Mouse (Mus musculus) kidney, embryonic 15.5 days (tissue): Measurements from ENCODE around the gene Nol9. TPM values are rescaled to one million over a fixed set of nuclear protein-coding genes. Genes with fewer than 3 reads are reported as not detected.

Source experiments
- ATAC-seq: fragments of 200-750 bp; cut with Nextera tagmentation; replicated peaks from 2 replicates; pipeline ENCODE4 v1.8.0; 2017; ENCODE audit warnings: moderate TSS enrichment; ENCODE audit not compliant: low FRiP score
- H3K27ac ChIP-seq: fragments of 300-500 bp; sonication (generic); 2 replicates; pipeline ENCODE4 v1.5.1; 2015; ENCODE audit warnings: mild to moderate bottlenecking, inconsistent platforms
- H3K27me3 ChIP-seq: fragments of 300-500 bp; sonication (generic); 2 replicates; pipeline ENCODE4 v1.6.1; 2015; ENCODE audit warnings: inconsistent platforms
- H3K36me3 ChIP-seq: fragments of 300-500 bp; sonication (generic); 2 replicates; pipeline ENCODE4 v1.6.1; 2015; ENCODE audit warnings: inconsistent platforms
- H3K4me1 ChIP-seq: fragments of 300-500 bp; sonication (generic); 2 replicates; pipeline ENCODE4 v1.6.1; 2015; ENCODE audit warnings: inconsistent platforms
- H3K4me2 ChIP-seq: fragments of 300-500 bp; sonication (generic); 2 replicates; pipeline ENCODE4 v1.6.1; 2015; ENCODE audit warnings: moderate library complexity, mild to moderate bottlenecking, inconsistent platforms
- H3K4me3 ChIP-seq: fragments of 300-500 bp; sonication (generic); replicated peaks from 2 replicates; pipeline ENCODE4 v1.5.1; 2015; ENCODE audit warnings: mild to moderate bottlenecking, inconsistent platforms
- H3K9ac ChIP-seq: fragments of 300-500 bp; sonication (generic); 2 replicates; pipeline ENCODE4 v1.6.1; 2015; ENCODE audit warnings: mild to moderate bottlenecking, inconsistent platforms
- H3K9me3 ChIP-seq: fragments of 300-500 bp; sonication (generic); replicated peaks from 2 replicates; pipeline ENCODE4 v1.6.1; 2016; ENCODE audit warnings: inconsistent platforms
- WGBS: fragments of 180-500 bp; shearing (Covaris S2); methylation state at CpG from one replicate; pipeline ENCODE4 v1.1.7; 2015; ENCODE audit warnings: mixed read lengths; 5-methylcytosine and 5-hydroxymethylcytosine counted together
- polyA plus RNA-seq: library from polyadenylated mRNA; unstranded; fragments of >200 nt; fragmentation: Nextera tagmentation; extraction: Ambion mirVana; gene quantifications from 2 replicates; pipeline ENCODE4 v1.2.1, GENCODE M21; 2015

The Nol9 gene
- polyA plus RNA-seq, 1 experiment from 2014 or later, result 36.8 TPM

GRCm38 (mm10) chr4:152072121-152072601, 33.0 kb downstream of the Nol9 start, which contains the start of gene Plekhg5:
Plekhg5 (plus strand) TSS chr4:152072498.
- H3K27ac ChIP-seq, result 0 out of 2 replicates have a peak within 1 kb of the TSS, but pooled peaks have one; percentile 7
- no peak within 1 kb of the TSS for H3K4me2 ChIP-seq
- ATAC-seq, result no peak
- peaks cover 34% of the 10 kb centered on the region for H3K4me1 ChIP-seq
- no peak within 1 kb of the TSS for H3K4me3 ChIP-seq
- no peaks in the 10 kb centered on the region for H3K27me3 ChIP-seq
- H3K9me3 ChIP-seq, result no peaks in the 10 kb centered on the region
- 61% methylated on average over 10 of the region's 10 CpGs for WGBS
- H3K9ac ChIP-seq, result no peak within 1 kb of the TSS
- H3K36me3 ChIP-seq, result no peaks in the 10 kb centered on the region

DNA sequence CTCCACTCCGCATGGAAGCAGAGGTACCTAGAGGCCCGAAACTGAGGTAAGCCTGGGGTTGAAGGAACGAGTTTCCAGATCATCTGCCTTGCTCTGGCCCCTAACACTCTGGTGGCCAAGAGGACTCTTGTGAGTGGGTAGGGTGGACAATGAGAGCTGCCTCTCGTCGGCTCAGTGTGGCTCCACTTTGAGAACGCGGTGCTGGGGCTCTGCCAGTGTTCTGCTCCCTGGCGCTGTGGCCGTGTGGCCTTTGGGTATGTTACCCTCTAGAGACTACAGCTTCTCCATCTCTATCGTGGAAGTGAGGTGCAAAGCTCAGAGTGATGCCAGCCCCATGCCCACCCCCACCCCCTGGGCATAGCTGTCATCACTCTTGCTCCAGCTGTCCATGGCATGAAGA, 33.5 kb downstream of the Nol9 start:
- H3K27ac ChIP-seq, result no peak overlapping the region
- H3K4me2 ChIP-seq, result no peak overlapping the region
- no peak; the same call in 1 of the 2 replicates for ATAC-seq
- WGBS, result 71% methylated on average over 10 of the region's 10 CpGs
- no peaks in the 10 kb centered on the region for H3K9me3 ChIP-seq
- no peak overlapping the region for H3K4me3 ChIP-seq
- no peaks in the 10 kb centered on the region for H3K27me3 ChIP-seq
- H3K36me3 ChIP-seq, result no peaks in the 10 kb centered on the region
- no peak overlapping the region for H3K9ac ChIP-seq
- peaks cover 34% of the 10 kb centered on the region for H3K4me1 ChIP-seq

DNA sequence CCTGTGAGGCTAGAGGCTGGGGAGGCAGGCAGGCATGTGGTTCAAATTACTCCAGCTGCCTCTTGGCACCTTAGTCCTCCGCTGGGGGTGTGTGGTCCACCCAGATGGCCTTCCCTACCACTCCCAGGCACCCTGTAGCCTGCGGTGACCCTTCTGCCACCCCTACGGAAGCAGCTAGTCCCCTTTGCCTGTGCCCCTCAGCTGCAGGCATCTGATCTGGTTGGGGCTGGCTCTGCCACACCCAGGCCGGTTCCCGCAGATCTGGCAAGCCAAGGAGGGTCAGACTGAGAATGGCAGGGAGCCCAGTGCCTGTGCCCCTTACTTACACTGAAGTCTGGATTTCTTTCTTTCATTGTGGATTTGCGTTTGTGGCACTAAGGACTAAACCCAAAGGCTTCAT, 34.6 kb downstream of the Nol9 start:
- no peak overlapping the region for H3K4me3 ChIP-seq
- 70% methylated on average over 6 of the region's 6 CpGs for WGBS
- ATAC-seq, result no peak
- no peak overlapping the region for H3K9ac ChIP-seq
- no peak overlapping the region for H3K4me2 ChIP-seq
- no peaks in the 10 kb centered on the region for H3K36me3 ChIP-seq
- peaks cover 34% of the 10 kb centered on the region for H3K4me1 ChIP-seq
- H3K27ac ChIP-seq, result peak overlapping the region; percentile 7; the same call in 1 of the 2 replicates
- no peaks in the 10 kb centered on the region for H3K27me3 ChIP-seq
- no peaks in the 10 kb centered on the region for H3K9me3 ChIP-seq

DNA sequence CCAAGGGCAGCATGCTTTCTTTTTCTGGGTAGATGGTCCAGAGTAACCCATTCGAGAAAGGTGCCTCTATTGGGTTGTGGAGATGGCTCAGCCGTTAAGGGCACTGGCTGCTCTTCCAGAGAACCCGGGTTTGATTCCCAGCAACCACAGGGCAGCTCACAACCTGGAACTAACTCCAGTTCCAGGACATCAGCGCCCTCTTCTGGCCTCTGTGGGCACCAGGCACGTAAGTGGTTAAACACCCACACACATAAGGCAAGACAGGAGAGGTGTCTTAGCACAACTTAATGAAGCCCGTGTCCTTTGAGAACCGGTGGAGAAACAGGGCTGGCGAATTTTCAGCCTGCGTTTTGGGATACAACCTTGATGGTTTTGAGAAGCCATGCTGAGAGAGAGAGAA, 35.4 kb downstream of the Nol9 start:
- Histone ChIP-seq H3K27me3 (no peaks in the 10 kb centered on the region), H3K9ac (no peak overlapping the region), H3K27ac (no peak overlapping the region), H3K4me3 (no peak overlapping the region), H3K4me1 (peaks cover 34% of the 10 kb centered on the region), H3K9me3 (no peaks in the 10 kb centered on the region), H3K36me3 (no peaks in the 10 kb centered on the region), H3K4me2 (no peak overlapping the region)
- no peak for ATAC-seq
- WGBS, result 87% methylated on average over 9 of the region's 9 CpGs

GRCm38 (mm10) chr4:152077191-152077590, 38.1 kb downstream of the Nol9 start:
- H3K9me3 ChIP-seq, result no peaks in the 10 kb centered on the region
- H3K4me2 ChIP-seq, result no peak overlapping the region
- no peak for ATAC-seq
- H3K4me1 ChIP-seq, result peaks cover 36% of the 10 kb centered on the region
- no peaks in the 10 kb centered on the region for H3K36me3 ChIP-seq
- no peaks in the 10 kb centered on the region for H3K27me3 ChIP-seq
- H3K9ac ChIP-seq, result no peak overlapping the region
- no peak overlapping the region for H3K4me3 ChIP-seq
- 89% methylated on average over 9 of the region's 9 CpGs for WGBS
- no peak overlapping the region for H3K27ac ChIP-seq

GRCm38 (mm10) chr4:152078105-152078530, 39.0 kb downstream of the Nol9 start:
- peaks cover 30% of the 10 kb centered on the region for H3K4me1 ChIP-seq
- H3K36me3 ChIP-seq, result no peaks in the 10 kb centered on the region
- 88% methylated on average over 10 of the region's 10 CpGs for WGBS
- no peak overlapping the region for H3K4me3 ChIP-seq
- ATAC-seq, result no peak
- H3K9ac ChIP-seq, result no peak overlapping the region
- H3K4me2 ChIP-seq, result no peak overlapping the region
- no peaks in the 10 kb centered on the region for H3K9me3 ChIP-seq
- H3K27ac ChIP-seq, result no peak overlapping the region
- no peaks in the 10 kb centered on the region for H3K27me3 ChIP-seq

GRCm38 (mm10) chr4:152079261-152079660, 40.1 kb downstream of the Nol9 start:
- no peak for ATAC-seq
- H3K27me3 ChIP-seq, result no peaks in the 10 kb centered on the region
- no peaks in the 10 kb centered on the region for H3K36me3 ChIP-seq
- H3K27ac ChIP-seq, result no peak overlapping the region
- no peak overlapping the region for H3K9ac ChIP-seq
- no peaks in the 10 kb centered on the region for H3K9me3 ChIP-seq
- no peak overlapping the region for H3K4me3 ChIP-seq
- WGBS, result 92% methylated on average over 3 of the region's 3 CpGs
- peaks cover 23% of the 10 kb centered on the region for H3K4me1 ChIP-seq
- no peak overlapping the region for H3K4me2 ChIP-seq

- H3K27me3 ChIP-seq, result no peaks in the 10 kb centered on the region
- H3K9ac ChIP-seq, result no peak overlapping the region
- H3K4me3 ChIP-seq, result no peak overlapping the region
- H3K27ac ChIP-seq, result 0 out of 2 replicates have a peak overlapping the region, but pooled peaks have one; percentile 23
- H3K9me3 ChIP-seq, result no peaks in the 10 kb centered on the region
- 40% methylated on average over 7 of the region's 7 CpGs for WGBS
- peaks cover 23% of the 10 kb centered on the region for H3K4me1 ChIP-seq
- ATAC-seq, result peak; percentile 40; the same call in 1 of the 2 replicates
- no peak overlapping the region for H3K4me2 ChIP-seq
- no peaks in the 10 kb centered on the region for H3K36me3 ChIP-seq
Measured at GRCm38 (mm10) chr4:152079931-152080330, 40.8 kb downstream of the Nol9 start.

DNA sequence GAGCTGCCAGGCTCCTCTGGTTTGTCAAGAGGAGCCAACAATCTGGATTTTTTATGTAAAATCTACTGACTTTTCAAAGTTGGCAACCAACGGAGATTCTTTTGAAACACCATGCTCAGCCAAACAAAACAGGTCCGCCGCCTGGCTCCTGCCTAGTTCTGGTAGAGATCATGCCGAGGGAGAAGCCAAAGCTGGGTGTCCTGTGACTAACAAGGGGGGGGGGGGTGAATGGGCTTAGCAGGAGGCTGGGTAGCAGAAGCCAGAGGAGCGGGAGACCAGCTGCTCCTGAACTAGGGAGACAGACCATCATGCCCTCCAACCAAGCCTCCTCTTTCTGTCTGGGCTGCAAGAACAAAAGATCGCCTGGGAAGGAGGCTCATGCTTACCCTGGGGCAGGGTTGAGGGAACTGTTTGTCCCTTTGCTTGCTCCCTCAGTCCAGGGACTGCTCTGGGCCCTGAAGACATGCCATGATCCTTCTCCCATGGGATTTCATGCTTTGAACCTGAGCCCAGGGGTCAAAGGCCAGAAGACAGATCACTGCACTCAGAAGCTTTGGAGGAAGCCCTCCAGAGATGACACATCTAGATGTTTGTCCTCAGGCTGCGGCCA, 44.6 kb downstream of the Nol9 start:
- 59% methylated on average over 7 of the region's 7 CpGs for WGBS
- H3K36me3 ChIP-seq, result no peaks in the 10 kb centered on the region
- H3K4me1 ChIP-seq, result peaks cover 23% of the 10 kb centered on the region
- H3K9me3 ChIP-seq, result no peaks in the 10 kb centered on the region
- H3K27me3 ChIP-seq, result no peaks in the 10 kb centered on the region
- H3K4me2 ChIP-seq, result no peak overlapping the region
- no peak overlapping the region for H3K9ac ChIP-seq
- H3K27ac ChIP-seq, result no peak overlapping the region
- no peak for ATAC-seq
- H3K4me3 ChIP-seq, result no peak overlapping the region

DNA sequence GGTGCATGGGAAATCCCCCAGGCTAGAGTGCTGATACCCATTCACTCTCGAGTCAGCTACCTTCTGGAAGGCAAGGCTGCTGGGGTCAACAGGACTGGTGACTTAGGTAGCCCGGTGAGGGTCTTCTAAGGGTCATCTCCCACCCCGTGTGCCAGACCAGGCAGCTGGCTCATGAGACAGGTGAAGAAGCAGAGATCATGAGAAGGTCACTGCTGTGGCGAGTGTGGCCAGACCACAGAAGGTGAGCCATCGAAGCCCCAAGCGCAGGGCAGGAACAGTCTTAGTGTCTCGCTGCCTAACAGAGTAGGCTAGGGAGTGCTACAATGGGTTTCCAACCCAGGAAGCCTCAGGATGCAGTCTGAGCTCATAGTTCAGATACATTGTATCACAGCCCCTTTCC, 45.5 kb downstream of the Nol9 start:
- no peak overlapping the region for H3K9ac ChIP-seq
- WGBS, result 86% methylated on average over 7 of the region's 7 CpGs
- no peak overlapping the region for H3K4me3 ChIP-seq
- H3K27me3 ChIP-seq, result no peaks in the 10 kb centered on the region
- no peak overlapping the region for H3K27ac ChIP-seq
- no peak for ATAC-seq
- H3K9me3 ChIP-seq, result no peaks in the 10 kb centered on the region
- peaks cover 28% of the 10 kb centered on the region for H3K4me1 ChIP-seq
- peaks cover 2% of the 10 kb centered on the region; the same call in 1 of the 2 replicates for H3K36me3 ChIP-seq
- no peak overlapping the region for H3K4me2 ChIP-seq

DNA sequence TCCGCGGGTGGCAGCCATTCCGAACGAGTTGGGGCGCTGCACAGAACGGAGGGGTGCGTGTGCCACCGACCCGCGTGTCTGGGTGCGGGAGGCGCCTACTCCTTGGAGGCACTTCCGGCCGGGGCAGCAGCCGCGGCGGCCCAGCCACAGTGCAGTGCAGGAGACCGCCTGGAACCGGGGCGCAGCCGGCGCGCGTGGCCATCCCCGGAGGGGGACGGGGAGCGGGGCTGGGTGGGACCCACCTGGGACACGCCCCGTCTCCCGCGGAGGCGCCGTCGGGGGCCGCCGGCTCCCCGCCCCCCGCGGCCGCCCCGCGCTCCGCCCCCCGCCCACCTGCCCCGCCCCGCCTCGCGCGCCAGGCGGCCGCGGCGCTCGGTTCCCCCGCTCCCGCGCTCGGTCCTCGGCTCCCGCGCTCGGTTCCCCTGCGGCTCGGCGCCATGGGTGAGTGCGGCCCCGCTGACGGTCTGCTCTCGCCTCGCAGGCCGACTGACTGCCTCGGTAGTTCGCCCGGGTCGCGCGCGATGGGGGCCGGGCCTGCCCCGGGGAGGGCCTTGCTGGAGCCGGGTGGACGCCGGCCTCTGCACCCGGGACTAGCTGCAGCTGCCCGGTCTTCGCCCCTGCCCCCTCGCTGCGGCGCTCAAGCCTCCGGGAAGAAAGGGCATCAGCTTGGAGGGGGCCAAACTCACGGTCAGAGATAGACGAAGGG, 47.5 kb downstream of the Nol9 start:
- Histone ChIP-seq H3K9me3 (no peaks in the 10 kb centered on the region), H3K27ac (peak overlapping the region; percentile 81), H3K9ac (peak overlapping the region; percentile 79), H3K4me2 (peak overlapping the region; percentile 90), H3K27me3 (no peaks in the 10 kb centered on the region), H3K36me3 (peaks cover 2% of the 10 kb centered on the region; the same call in 1 of the 2 replicates), H3K4me1 (peaks cover 28% of the 10 kb centered on the region), H3K4me3 (peak overlapping the region; percentile 78)
- peak; percentile 89 for ATAC-seq
- WGBS, result under 1% methylated on average over 90 of the region's 92 CpGs
